ENCODE assay signal across 17 mouse cellular contexts in genomic region chr9:52244081-52244480, GRCm38 (mm10).
A peak's percentile ranks its signal among the peaks of the same experiment; 100 is the strongest.
DNase-seq lines count a peak whose midpoint lies in the region; TF ChIP-seq lines count a peak whose summit lies in the region.
"Had no signal": no experiment of that assay in that cellular context is flagged by ENCODE, and none has a peak within 500 bp of the region (broad histone marks: within the 10 kb centered on the region; RNA-seq: fewer than 3 reads in every experiment).

No protein-coding gene starts in this region.

- 0 out of 2 replicates have a peak overlapping the region, but pooled peaks have one; percentile 8 for H3K27ac ChIP-seq in left cerebral cortex, adult 2 months
- H3K27ac ChIP-seq: embryonic facial prominence, embryonic 10.5 days; hindbrain, embryonic 12.5 days; layer of hippocampus, adult 2 months; midbrain, embryonic 12.5 days; neural tube, embryonic 13.5 days; stomach, postnatal 0 days had no signal

- peak overlapping the region; percentile 22; the same call in 1 of the 2 replicates for H3K4me3 ChIP-seq in left cerebral cortex, adult 2 months
- H3K4me3 ChIP-seq: embryonic facial prominence, embryonic 10.5 days; hindbrain, embryonic 12.5 days; layer of hippocampus, adult 2 months; midbrain, embryonic 12.5 days; neural tube, embryonic 13.5 days had no signal

- TF ChIP-seq CTCF in left cerebral cortex, adult 2 months (IDR thresholded peaks at IDR 0.05): no peak

- peak; percentile 65 for DNase-seq in heart, adult 11 months
- no peak for DNase-seq in heart, postnatal 36 days
- DNase-seq in left cerebral cortex, adult 18-20 months (ENCODE audit: low spot score in 2 of 2): peak; percentile 12 to 25
- DNase-seq in left cerebral cortex, postnatal 4 days: no peak
- peak; percentile 15 to 39 for DNase-seq in left cerebral cortex, adult 2 months (ENCODE audit: extremely low spot score in 1 of 2, low spot score in 2 of 2)
- peak; percentile 26 for DNase-seq in right cerebral cortex, postnatal 25 days
- DNase-seq in cerebellum, adult 18-20 months: no peak
- no peak for DNase-seq in thymus, postnatal 25 days
- DNase-seq: adrenal gland, adult 8-10 months; kidney, adult 2 months; liver had no signal

- intact Hi-C loops in heart, postnatal 36 days (cut with DNase I): no loop called here
- intact Hi-C loops in left cerebral cortex, postnatal 4 days (cut with DNase I): loop anchor here (10.0 kb wide), 1 partner anchor 79 kb away; the partner anchor contains the start of gene Zc3h12c
- intact Hi-C loops in left cerebral cortex, adult 2 months (cut with DNase I): loop anchor here (5.0 kb wide), 1 partner anchor 77 kb away; the partner anchor contains the start of gene Zc3h12c

Comparison
In these comparisons a context has a peak if more than half of its experiments do, and no peak if none do; other contexts are left out.
1. DNase-seq: peak in heart, adult 11 months (single experiment), left cerebral cortex, adult 18-20 months (2 of 2), left cerebral cortex, adult 2 months (2 of 2) and right cerebral cortex, postnatal 25 days (single experiment); none in heart, postnatal 36 days (0 of 2), left cerebral cortex, postnatal 4 days (single experiment), cerebellum, adult 18-20 months (0 of 2) and thymus, postnatal 25 days (single experiment).